24 mouse cellular contexts compared by ENCODE assay signal in genomic region chr8:125077326-125077725, GRCm38 (mm10).
"Had no signal": no experiment of that assay in that cellular context is flagged by ENCODE, and none has a peak within 500 bp of the region (broad histone marks: within the 10 kb centered on the region; RNA-seq: fewer than 3 reads in every experiment).

No protein-coding gene starts in this region.

- H3K27ac ChIP-seq: heart, adult 2 months; heart, embryonic 15.5 days; hindbrain, embryonic 10.5 days; hindbrain, embryonic 12.5 days; hindbrain, embryonic 14.5 days; intestine, embryonic 15.5 days; kidney, embryonic 15.5 days; kidney, postnatal 0 days; limb, embryonic 12.5 days had no signal

- H3K9ac ChIP-seq: forebrain, postnatal 0 days; heart, embryonic 15.5 days; hindbrain, embryonic 12.5 days; hindbrain, embryonic 14.5 days; intestine, embryonic 15.5 days; kidney, embryonic 15.5 days; limb, embryonic 12.5 days had no signal

- H3K9me3 ChIP-seq: heart, embryonic 13.5 days; heart, embryonic 15.5 days; hindbrain, embryonic 10.5 days; hindbrain, embryonic 12.5 days; intestine, embryonic 15.5 days; kidney, embryonic 15.5 days; limb, embryonic 12.5 days had no signal

- H3K36me3 ChIP-seq: heart, embryonic 13.5 days; heart, embryonic 15.5 days; hindbrain, embryonic 10.5 days; hindbrain, embryonic 12.5 days; intestine, embryonic 15.5 days; kidney, embryonic 15.5 days; limb, embryonic 12.5 days had no signal

- H3K4me2 ChIP-seq: heart, embryonic 11.5 days; heart, embryonic 13.5 days; heart, embryonic 15.5 days; hindbrain, embryonic 12.5 days; hindbrain, embryonic 14.5 days; intestine, embryonic 15.5 days; kidney, embryonic 15.5 days; limb, embryonic 12.5 days; liver, embryonic 11.5 days had no signal

- H3K4me3 ChIP-seq: heart, adult 2 months; heart, embryonic 13.5 days; heart, embryonic 15.5 days; hindbrain, embryonic 10.5 days; hindbrain, embryonic 12.5 days; intestine, embryonic 15.5 days; kidney, embryonic 15.5 days; limb, embryonic 12.5 days had no signal

- DNase-seq: forebrain, postnatal 0 days; gastrocnemius, postnatal 25 days; heart, adult 2 months; heart, postnatal 4 days; kidney, adult 11 months; kidney, adult 2 months; kidney, adult 9 months; kidney, postnatal 14 days; kidney, postnatal 36 days; left cerebral cortex, postnatal 4 days; liver had no signal

- H3K27me3 ChIP-seq: heart, embryonic 13.5 days; heart, embryonic 15.5 days; hindbrain, embryonic 12.5 days; intestine, embryonic 15.5 days had no signal

- ATAC-seq: forebrain, postnatal 0 days; hindbrain, embryonic 16.5 days; inflammation-experienced regulatory T-cells, adult 6 months; intestine, embryonic 15.5 days had no signal
